Mouse (Mus musculus) limb, embryonic 13.5 days (tissue): Measurements from ENCODE around the gene Tnip1. TPM values are rescaled to one million over a fixed set of nuclear protein-coding genes. Genes with fewer than 3 reads are reported as not detected.
A peak's percentile ranks its signal among the peaks of the same experiment; 100 is the strongest.

Experiments
- ATAC-seq: fragments of 200-750 bp; cut with Nextera tagmentation; 2 replicates; pipeline ENCODE4 v1.8.0; 2017; ENCODE audit warnings: low read depth, moderate number of reproducible peaks, moderate TSS enrichment; ENCODE audit not compliant: low FRiP score
- H3K27ac ChIP-seq: fragments of 300-500 bp; sonication (generic); 2 replicates; pipeline ENCODE4 v1.5.1; 2015; ENCODE audit warnings: inconsistent platforms, mild to moderate bottlenecking, moderate library complexity
- H3K27me3 ChIP-seq: fragments of 300-500 bp; sonication (generic); 2 replicates; pipeline ENCODE4 v1.6.1; 2015; ENCODE audit warnings: mild to moderate bottlenecking, inconsistent platforms
- H3K36me3 ChIP-seq: fragments of 300-500 bp; sonication (generic); 2 replicates; pipeline ENCODE4 v1.6.1; 2015; ENCODE audit warnings: inconsistent platforms, mild to moderate bottlenecking, moderate library complexity
- H3K4me1 ChIP-seq: fragments of 300-500 bp; sonication (generic); 2 replicates; pipeline ENCODE4 v1.6.1; 2015; ENCODE audit warnings: inconsistent platforms
- H3K4me2 ChIP-seq: fragments of 300-500 bp; sonication (generic); replicated peaks from 2 replicates; pipeline ENCODE4 v1.6.1; 2015; ENCODE audit warnings: inconsistent platforms, mild to moderate bottlenecking, moderate library complexity
- H3K4me3 ChIP-seq: fragments of 300-500 bp; sonication (generic); 2 replicates; pipeline ENCODE4 v1.5.1; 2015; ENCODE audit warnings: moderate library complexity, mild to moderate bottlenecking, inconsistent platforms
- H3K9ac ChIP-seq: fragments of 300-500 bp; sonication (generic); 2 replicates; pipeline ENCODE4 v1.6.1; 2015; ENCODE audit warnings: mild to moderate bottlenecking, inconsistent platforms
- H3K9me3 ChIP-seq: fragments of 300-500 bp; sonication (generic); 2 replicates; pipeline ENCODE4 v1.6.1; 2016; ENCODE audit warnings: inconsistent platforms
- WGBS: fragments of 180-500 bp; shearing (Covaris S2); methylation state at CpG from one replicate; pipeline ENCODE4 v1.1.7; 2015; 5-methylcytosine and 5-hydroxymethylcytosine counted together
- polyA plus RNA-seq: library from polyadenylated mRNA; unstranded; fragments of >200 nt; fragmentation: Nextera tagmentation; extraction: Ambion mirVana; gene quantifications from 2 replicates; pipeline ENCODE4 v1.2.1, GENCODE M21; 2015

The Tnip1 gene
- polyA plus RNA-seq, 1 experiment from 2014 or later, result 22.4 TPM

GRCm38 (mm10) chr11:54881051-54881474 is 81.7 kb downstream of the Tnip1 start:
- H3K4me3 ChIP-seq, result no peak overlapping the region
- 12% methylated on average over 2 of the region's 2 CpGs for WGBS
- H3K27ac ChIP-seq, result no peak overlapping the region
- no peak overlapping the region for H3K9ac ChIP-seq
- H3K27me3 ChIP-seq, result peaks cover 3% of the 10 kb centered on the region; the same call in 1 of the 2 replicates
- H3K9me3 ChIP-seq, result no peaks in the 10 kb centered on the region
- no peaks in the 10 kb centered on the region for H3K36me3 ChIP-seq
- H3K4me2 ChIP-seq, result no peak overlapping the region
- no peak for ATAC-seq
- peaks cover 22% of the 10 kb centered on the region for H3K4me1 ChIP-seq

GRCm38 (mm10) chr11:54879922-54880321 is 82.8 kb downstream of the Tnip1 start:
- Histone ChIP-seq H3K4me1 (peaks cover 15% of the 10 kb centered on the region), H3K4me3 (no peak overlapping the region), H3K36me3 (no peaks in the 10 kb centered on the region), H3K27ac (no peak overlapping the region), H3K9me3 (no peaks in the 10 kb centered on the region), H3K27me3 (no peaks in the 10 kb centered on the region), H3K9ac (no peak overlapping the region), H3K4me2 (no peak overlapping the region)
- 0 out of 2 replicates have a peak, but pooled peaks have one; percentile 15 for ATAC-seq
- 79% methylated on average over 10 of the region's 10 CpGs for WGBS

- H3K9me3 ChIP-seq, result no peaks in the 10 kb centered on the region
- no peak overlapping the region for H3K9ac ChIP-seq
- 31% methylated on average over 4 of the region's 4 CpGs for WGBS
- H3K36me3 ChIP-seq, result peaks cover 1% of the 10 kb centered on the region
- peaks cover 11% of the 10 kb centered on the region; the same call in 1 of the 2 replicates for H3K4me1 ChIP-seq
- H3K4me2 ChIP-seq, result no peak overlapping the region
- peak; percentile 48 for ATAC-seq
- H3K4me3 ChIP-seq, result no peak overlapping the region
- H3K27me3 ChIP-seq, result no peaks in the 10 kb centered on the region
- H3K27ac ChIP-seq, result no peak overlapping the region
Measured at GRCm38 (mm10) chr11:54879434-54879833, 83.3 kb downstream of the Tnip1 start.

- Histone ChIP-seq H3K4me1 (peaks cover 10% of the 10 kb centered on the region; the same call in 1 of the 2 replicates), H3K4me2 (no peak overlapping the region), H3K9ac (no peak overlapping the region), H3K9me3 (no peaks in the 10 kb centered on the region), H3K27me3 (no peaks in the 10 kb centered on the region), H3K27ac (no peak overlapping the region), H3K4me3 (no peak overlapping the region), H3K36me3 (peaks cover 7% of the 10 kb centered on the region)
- ATAC-seq, result no peak
- 85% methylated on average over 6 of the region's 6 CpGs for WGBS
Measured at GRCm38 (mm10) chr11:54878893-54879292, 83.8 kb downstream of the Tnip1 start.

- WGBS, result 81% methylated on average over 5 of the region's 5 CpGs
- H3K9ac ChIP-seq, result no peak overlapping the region
- peaks cover 34% of the 10 kb centered on the region for H3K36me3 ChIP-seq
- no peaks in the 10 kb centered on the region for H3K9me3 ChIP-seq
- H3K4me2 ChIP-seq, result no peak overlapping the region
- ATAC-seq, result no peak
- no peak overlapping the region for H3K4me3 ChIP-seq
- H3K4me1 ChIP-seq, result 0 out of 2 replicates have a peak, but pooled peaks cover 3% of the 10 kb centered on the region
- no peaks in the 10 kb centered on the region for H3K27me3 ChIP-seq
- no peak overlapping the region for H3K27ac ChIP-seq
Measured at GRCm38 (mm10) chr11:54876031-54876430, 86.7 kb downstream of the Tnip1 start.

- Histone ChIP-seq H3K4me2 (no peak overlapping the region), H3K27me3 (no peaks in the 10 kb centered on the region), H3K9me3 (no peaks in the 10 kb centered on the region), H3K27ac (no peak overlapping the region), H3K4me3 (no peak overlapping the region), H3K9ac (no peak overlapping the region), H3K4me1 (peaks cover 19% of the 10 kb centered on the region), H3K36me3 (peaks cover 52% of the 10 kb centered on the region)
- ATAC-seq, result no peak
- 80% methylated on average over 7 of the region's 7 CpGs for WGBS
Measured at GRCm38 (mm10) chr11:54871831-54872537, 90.7 kb downstream of the Tnip1 start.

GRCm38 (mm10) chr11:54869318-54869717 is 93.4 kb downstream of the Tnip1 start:
- H3K9ac ChIP-seq, result no peak overlapping the region
- H3K4me1 ChIP-seq, result peaks cover 23% of the 10 kb centered on the region
- peak overlapping the region; percentile 11; the same call in 1 of the 2 replicates for H3K27ac ChIP-seq
- no peak overlapping the region for H3K4me2 ChIP-seq
- no peaks in the 10 kb centered on the region for H3K9me3 ChIP-seq
- no peak for ATAC-seq
- no peak overlapping the region for H3K4me3 ChIP-seq
- peaks cover 50% of the 10 kb centered on the region for H3K36me3 ChIP-seq
- H3K27me3 ChIP-seq, result no peaks in the 10 kb centered on the region
- WGBS, result 84% methylated on average over 3 of the region's 3 CpGs

- Histone ChIP-seq H3K27me3 (no peaks in the 10 kb centered on the region), H3K4me1 (peaks cover 23% of the 10 kb centered on the region), H3K9ac (no peak overlapping the region), H3K4me3 (no peak overlapping the region), H3K36me3 (peaks cover 41% of the 10 kb centered on the region), H3K4me2 (peak overlapping the region; percentile 69), H3K9me3 (no peaks in the 10 kb centered on the region), H3K27ac (no peak overlapping the region)
- 72% methylated on average over 2 of the region's 2 CpGs for WGBS
- ATAC-seq, result no peak
Measured at GRCm38 (mm10) chr11:54868445-54868844, 94.3 kb downstream of the Tnip1 start.

GRCm38 (mm10) chr11:54867903-54868434 is 94.7 kb downstream of the Tnip1 start:
- H3K4me3 ChIP-seq, result peak overlapping the region; percentile 82
- no peaks in the 10 kb centered on the region for H3K9me3 ChIP-seq
- H3K4me2 ChIP-seq, result peak overlapping the region; percentile 69
- H3K27ac ChIP-seq, result no peak overlapping the region
- peaks cover 36% of the 10 kb centered on the region for H3K36me3 ChIP-seq
- 71% methylated on average over 3 of the region's 3 CpGs for WGBS
- H3K9ac ChIP-seq, result no peak overlapping the region; the same call in 1 of the 2 replicates
- ATAC-seq, result no peak
- no peaks in the 10 kb centered on the region for H3K27me3 ChIP-seq
- peaks cover 23% of the 10 kb centered on the region for H3K4me1 ChIP-seq

- H3K27ac ChIP-seq, result peak overlapping the region; percentile 88
Measured at GRCm38 (mm10) chr11:54867049-54867385, 95.7 kb downstream of the Tnip1 start.

GRCm38 (mm10) chr11:54866119-54867048 is 96.3 kb downstream of the Tnip1 start, which contains the start of gene Hint1:
Hint1 (plus strand) TSS chr11:54866383.
- Histone ChIP-seq H3K36me3 (peaks cover 21% of the 10 kb centered on the region), H3K4me3 (peak within 1 kb of the TSS; percentile 82), H3K27me3 (no peaks in the 10 kb centered on the region), H3K9ac (peak within 1 kb of the TSS; percentile 97), H3K27ac (peak within 1 kb of the TSS; percentile 88), H3K9me3 (no peaks in the 10 kb centered on the region), H3K4me1 (peaks cover 23% of the 10 kb centered on the region), H3K4me2 (peak within 1 kb of the TSS; percentile 69)
- under 1% methylated on average over 107 of the region's 107 CpGs for WGBS
- ATAC-seq, result peak; percentile 88

More at GRCm38 (mm10) chr11:54867049-54867385, 95.7 kb downstream of the Tnip1 start:
- H3K36me3 ChIP-seq, result peaks cover 27% of the 10 kb centered on the region
- H3K4me3 ChIP-seq, result peak overlapping the region; percentile 82
- peaks cover 23% of the 10 kb centered on the region for H3K4me1 ChIP-seq
- peak overlapping the region; percentile 97 for H3K9ac ChIP-seq
- H3K4me2 ChIP-seq, result peak overlapping the region; percentile 69
- ATAC-seq, result no peak
- 1% methylated on average over 5 of the region's 5 CpGs for WGBS
- no peaks in the 10 kb centered on the region for H3K9me3 ChIP-seq
- H3K27me3 ChIP-seq, result no peaks in the 10 kb centered on the region
